Mouse (Mus musculus): ENCODE measurements at regions not wholly inside any gene's neighbourhood (a gene's known extent, or its start where the extent isn't known, plus 50 kb on each side); places are given as distances from the start of the nearest gene placed in this dataset.
A peak's percentile ranks its signal among the peaks of the same experiment; 100 is the strongest.

GRCm38 (mm10) chr11:114584146-114584545, 84.2 kb upstream of the Rpl38 start:
- Histone ChIP-seq H3K9ac (ENCODE audit: low read depth, low read length) (no peak overlapping the region), H3K4me3 (ENCODE audit: low read depth, low read length) (no peak overlapping the region), H3K27ac (ENCODE audit: low read depth, low read length) (no peak overlapping the region), H3K9me3 (replicated peaks; ENCODE audit: control insufficient read depth, low read length) (no peaks in the 10 kb centered on the region), H3K4me1 (ENCODE audit: control insufficient read depth, insufficient read depth, low read length) (no peaks in the 10 kb centered on the region), H3K27me3 (ENCODE audit: control insufficient read depth, insufficient read depth, low read length) (no peaks in the 10 kb centered on the region), H3K36me3 (ENCODE audit: control insufficient read depth, insufficient read depth, low read length) (no peaks in the 10 kb centered on the region), H3K4me2 (no peak overlapping the region)
- ATAC-seq (replicated peaks; ENCODE audit: insufficient number of reproducible peaks, low FRiP score, low TSS enrichment): no peak
- 81% methylated on average over 5 of the region's 5 CpGs for WGBS (ENCODE audit: insufficient replicate concordance)

- H3K9ac ChIP-seq (ENCODE audit: low read depth, low read length): no peak overlapping the region
- H3K4me2 ChIP-seq: no peak overlapping the region
- ATAC-seq (replicated peaks; ENCODE audit: insufficient number of reproducible peaks, low FRiP score, low TSS enrichment): no peak
- H3K27me3 ChIP-seq (ENCODE audit: control insufficient read depth, insufficient read depth, low read length): no peaks in the 10 kb centered on the region
- no peaks in the 10 kb centered on the region for H3K4me1 ChIP-seq (ENCODE audit: control insufficient read depth, insufficient read depth, low read length)
- no peak overlapping the region for H3K27ac ChIP-seq (ENCODE audit: low read depth, low read length)
- no peak overlapping the region for H3K4me3 ChIP-seq (ENCODE audit: low read depth, low read length)
- WGBS (ENCODE audit: insufficient replicate concordance): 58% methylated on average over 2 of the region's 2 CpGs
- H3K36me3 ChIP-seq (ENCODE audit: control insufficient read depth, insufficient read depth, low read length): no peaks in the 10 kb centered on the region
- peaks cover 4% of the 10 kb centered on the region; the same call in 1 of the 2 replicates for H3K9me3 ChIP-seq (replicated peaks; ENCODE audit: control insufficient read depth, low read length)
Observed at GRCm38 (mm10) chr11:114579986-114580385, 88.3 kb upstream of the Rpl38 start.

GRCm38 (mm10) chr11:114578551-114578950, 89.8 kb upstream of the Rpl38 start:
- no peak overlapping the region for H3K9ac ChIP-seq (ENCODE audit: low read depth, low read length)
- no peak overlapping the region for H3K4me3 ChIP-seq (ENCODE audit: low read depth, low read length)
- 84% methylated on average over 6 of the region's 6 CpGs for WGBS (ENCODE audit: insufficient replicate concordance)
- H3K4me2 ChIP-seq: no peak overlapping the region
- H3K36me3 ChIP-seq (ENCODE audit: control insufficient read depth, insufficient read depth, low read length): no peaks in the 10 kb centered on the region
- no peaks in the 10 kb centered on the region for H3K27me3 ChIP-seq (ENCODE audit: control insufficient read depth, insufficient read depth, low read length)
- ATAC-seq (replicated peaks; ENCODE audit: insufficient number of reproducible peaks, low FRiP score, low TSS enrichment): no peak
- H3K27ac ChIP-seq (ENCODE audit: low read depth, low read length): no peak overlapping the region
- H3K9me3 ChIP-seq (replicated peaks; ENCODE audit: control insufficient read depth, low read length): peaks cover 4% of the 10 kb centered on the region; the same call in 1 of the 2 replicates
- no peaks in the 10 kb centered on the region for H3K4me1 ChIP-seq (ENCODE audit: control insufficient read depth, insufficient read depth, low read length)

DNA sequence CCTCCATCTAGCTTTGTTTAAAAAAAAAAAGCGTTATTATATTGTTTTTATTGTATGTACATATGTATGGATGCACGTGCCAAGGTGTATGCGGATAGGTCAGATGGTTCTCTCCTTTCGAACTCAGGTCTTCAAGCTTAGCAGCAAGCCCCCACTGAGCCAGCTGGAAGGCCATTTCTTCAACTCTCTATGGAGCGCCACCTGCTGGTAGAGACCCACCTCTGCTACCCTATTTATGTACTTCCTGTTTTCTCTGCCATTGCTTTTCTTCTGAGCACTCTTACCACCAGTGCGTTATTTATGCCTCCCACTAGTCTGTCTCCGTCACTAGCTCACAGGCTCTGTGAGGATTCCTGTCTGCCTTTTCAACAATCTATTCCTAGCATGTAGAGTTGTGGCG, 91.5 kb upstream of the Rpl38 start:
- Histone ChIP-seq H3K9ac (ENCODE audit: low read depth, low read length) (no peak overlapping the region), H3K4me3 (ENCODE audit: low read depth, low read length) (no peak overlapping the region), H3K4me1 (ENCODE audit: control insufficient read depth, insufficient read depth, low read length) (no peaks in the 10 kb centered on the region), H3K9me3 (replicated peaks; ENCODE audit: control insufficient read depth, low read length) (peaks cover 4% of the 10 kb centered on the region; the same call in 1 of the 2 replicates), H3K27ac (ENCODE audit: low read depth, low read length) (no peak overlapping the region), H3K4me2 (no peak overlapping the region), H3K36me3 (ENCODE audit: control insufficient read depth, insufficient read depth, low read length) (no peaks in the 10 kb centered on the region), H3K27me3 (ENCODE audit: control insufficient read depth, insufficient read depth, low read length) (no peaks in the 10 kb centered on the region)
- 80% methylated on average over 8 of the region's 8 CpGs for WGBS (ENCODE audit: insufficient replicate concordance)
- no peak for ATAC-seq (replicated peaks; ENCODE audit: insufficient number of reproducible peaks, low FRiP score, low TSS enrichment)

GRCm38 (mm10) chr11:114571144-114571869, 97.0 kb upstream of the Rpl38 start:
- no peaks in the 10 kb centered on the region for H3K36me3 ChIP-seq (ENCODE audit: control insufficient read depth, insufficient read depth, low read length)
- H3K4me3 ChIP-seq (ENCODE audit: low read depth, low read length): no peak overlapping the region
- ATAC-seq (replicated peaks; ENCODE audit: insufficient number of reproducible peaks, low FRiP score, low TSS enrichment): no peak
- no peaks in the 10 kb centered on the region for H3K4me1 ChIP-seq (ENCODE audit: control insufficient read depth, insufficient read depth, low read length)
- peaks cover 25% of the 10 kb centered on the region for H3K27me3 ChIP-seq (ENCODE audit: control insufficient read depth, insufficient read depth, low read length)
- H3K4me2 ChIP-seq: peak overlapping the region; percentile 53
- peaks cover 4% of the 10 kb centered on the region; the same call in 1 of the 2 replicates for H3K9me3 ChIP-seq (replicated peaks; ENCODE audit: control insufficient read depth, low read length)
- no peak overlapping the region for H3K9ac ChIP-seq (ENCODE audit: low read depth, low read length)
- H3K27ac ChIP-seq (ENCODE audit: low read depth, low read length): no peak overlapping the region
- 23% methylated on average over 20 of the region's 20 CpGs for WGBS (ENCODE audit: insufficient replicate concordance)

DNA sequence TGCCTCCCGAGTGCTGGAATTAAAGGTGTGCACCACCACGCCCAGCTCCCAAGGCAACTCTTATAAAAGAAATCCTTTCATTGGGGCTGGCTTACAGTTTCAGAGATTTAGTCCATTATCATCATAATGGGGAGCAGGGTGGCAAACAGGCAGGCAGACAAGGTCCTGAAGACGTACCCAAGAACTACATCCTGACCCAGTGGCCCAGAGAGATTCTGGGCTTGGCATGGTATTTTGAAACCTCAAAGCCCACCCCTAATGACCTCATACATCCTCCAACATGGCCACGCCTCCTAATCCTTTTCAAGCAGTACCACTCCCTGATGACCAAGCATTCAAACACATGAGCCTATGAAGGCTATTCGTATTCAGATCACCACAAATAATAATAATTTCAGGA, 98.2 kb upstream of the Rpl38 start:
- ATAC-seq (replicated peaks; ENCODE audit: insufficient number of reproducible peaks, low FRiP score, low TSS enrichment): no peak
- 81% methylated on average over 5 of the region's 5 CpGs for WGBS (ENCODE audit: insufficient replicate concordance)
- H3K27me3 ChIP-seq (ENCODE audit: control insufficient read depth, insufficient read depth, low read length): peaks cover 25% of the 10 kb centered on the region

GRCm38 (mm10) chr11:114567814-114568800, 100.2 kb upstream of the Rpl38 start:
- Histone ChIP-seq H3K4me2 (no peak overlapping the region), H3K4me3 (ENCODE audit: low read depth, low read length) (no peak overlapping the region), H3K36me3 (ENCODE audit: control insufficient read depth, insufficient read depth, low read length) (no peaks in the 10 kb centered on the region), H3K27me3 (ENCODE audit: control insufficient read depth, insufficient read depth, low read length) (peaks cover 25% of the 10 kb centered on the region), H3K4me1 (ENCODE audit: control insufficient read depth, insufficient read depth, low read length) (no peaks in the 10 kb centered on the region), H3K9me3 (replicated peaks; ENCODE audit: control insufficient read depth, low read length) (0 out of 2 replicates have a peak, but pooled peaks cover 3% of the 10 kb centered on the region), H3K9ac (ENCODE audit: low read depth, low read length) (no peak overlapping the region), H3K27ac (ENCODE audit: low read depth, low read length) (no peak overlapping the region)
- WGBS (ENCODE audit: insufficient replicate concordance): 7% methylated on average over 21 of the region's 21 CpGs
- no peak for ATAC-seq (replicated peaks; ENCODE audit: insufficient number of reproducible peaks, low FRiP score, low TSS enrichment)

More for the DNA sequence above, 98.2 kb upstream of the Rpl38 start:
- Histone ChIP-seq H3K36me3 (ENCODE audit: control insufficient read depth, insufficient read depth, low read length) (no peaks in the 10 kb centered on the region), H3K9me3 (replicated peaks; ENCODE audit: control insufficient read depth, low read length) (no peaks in the 10 kb centered on the region; the same call in 1 of the 2 replicates), H3K9ac (ENCODE audit: low read depth, low read length) (no peak overlapping the region), H3K27ac (ENCODE audit: low read depth, low read length) (no peak overlapping the region), H3K4me1 (ENCODE audit: control insufficient read depth, insufficient read depth, low read length) (no peaks in the 10 kb centered on the region), H3K4me3 (ENCODE audit: low read depth, low read length) (no peak overlapping the region), H3K4me2 (no peak overlapping the region)

DNA sequence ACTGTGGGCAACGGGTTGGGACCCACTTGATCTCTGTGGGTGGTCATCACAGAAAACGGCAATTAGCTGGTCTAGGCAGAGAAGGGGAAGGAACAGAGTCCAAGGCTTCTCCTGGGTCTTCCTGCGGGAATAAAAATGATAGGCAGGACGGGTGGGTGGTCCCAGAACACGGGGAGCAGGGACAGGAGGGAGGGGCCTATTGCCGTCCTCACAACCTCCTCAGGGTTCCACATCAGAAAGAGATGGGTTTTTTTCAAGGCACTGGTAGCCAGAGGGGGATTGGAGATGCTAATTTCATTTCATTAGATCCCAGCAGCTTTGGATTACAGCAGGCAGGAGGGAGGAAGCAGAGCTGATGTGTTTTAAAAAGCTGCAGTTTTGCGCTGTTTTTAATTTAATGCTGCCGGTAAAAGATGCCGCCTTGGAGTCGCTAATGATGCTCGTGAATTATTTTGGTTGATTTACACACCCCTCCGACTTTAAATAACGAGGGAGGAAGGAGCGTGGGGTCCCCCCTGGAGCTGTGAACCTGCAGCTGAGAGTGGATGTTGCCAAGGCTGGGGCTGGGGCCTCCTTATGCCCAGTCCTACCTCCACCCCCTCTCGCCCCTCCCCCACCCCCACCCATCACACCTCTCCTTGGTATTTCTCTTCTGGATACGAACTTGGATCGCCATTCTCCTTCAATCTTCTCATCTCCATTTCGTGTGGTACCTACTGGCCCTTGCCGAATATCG, 101.1 kb upstream of the Rpl38 start:
- Histone ChIP-seq H3K9me3 (replicated peaks; ENCODE audit: control insufficient read depth, low read length) (0 out of 2 replicates have a peak, but pooled peaks cover 3% of the 10 kb centered on the region), H3K36me3 (ENCODE audit: control insufficient read depth, insufficient read depth, low read length) (no peaks in the 10 kb centered on the region), H3K27me3 (ENCODE audit: control insufficient read depth, insufficient read depth, low read length) (peaks cover 25% of the 10 kb centered on the region), H3K4me1 (ENCODE audit: control insufficient read depth, insufficient read depth, low read length) (no peaks in the 10 kb centered on the region), H3K4me2 (no peak overlapping the region), H3K27ac (ENCODE audit: low read depth, low read length) (no peak overlapping the region), H3K4me3 (ENCODE audit: low read depth, low read length) (no peak overlapping the region), H3K9ac (ENCODE audit: low read depth, low read length) (no peak overlapping the region)
- 10% methylated on average over 20 of the region's 20 CpGs for WGBS (ENCODE audit: insufficient replicate concordance)
- ATAC-seq (replicated peaks; ENCODE audit: insufficient number of reproducible peaks, low FRiP score, low TSS enrichment): no peak
